In the genomic region with DNA sequence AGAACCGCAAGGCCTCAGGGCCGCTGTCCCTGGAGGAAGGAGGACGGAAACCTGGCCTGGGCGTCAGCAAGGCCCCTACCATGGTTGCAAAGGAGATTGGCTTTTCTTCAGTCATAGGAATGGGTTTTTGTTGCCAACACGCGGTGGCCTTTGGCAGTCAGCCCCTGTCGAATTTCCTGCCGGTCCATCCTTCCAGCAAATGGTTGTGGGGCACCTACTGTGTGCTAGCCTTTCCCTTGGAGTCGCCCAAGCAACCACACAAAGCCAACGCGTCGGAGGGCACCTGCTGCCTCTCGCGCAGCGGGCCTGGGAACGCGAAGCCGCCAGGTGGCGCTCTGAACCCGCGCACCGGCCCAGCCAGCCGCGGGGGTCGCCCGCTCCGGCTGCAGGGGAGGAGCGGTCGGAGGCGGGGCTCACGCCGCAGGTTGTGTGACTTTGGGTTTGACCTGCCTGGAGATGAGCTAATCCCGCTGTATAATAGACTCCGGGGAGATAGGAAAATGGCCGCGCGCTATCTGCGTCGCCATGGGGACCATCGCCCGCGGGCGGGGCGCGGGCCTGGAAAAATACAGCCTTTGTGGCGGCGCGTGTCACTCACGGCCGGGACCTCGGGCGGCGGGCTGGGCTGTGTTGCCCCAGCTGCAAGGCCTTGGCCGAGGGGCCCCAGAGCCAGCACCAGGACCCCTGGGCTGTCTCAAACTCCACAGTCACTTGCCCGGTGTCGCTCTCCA, we compare ENCODE assay signal across 8 mouse cellular contexts. TPM values are rescaled to one million over a fixed set of nuclear protein-coding genes. Genes with fewer than 3 reads are reported as not detected.
A peak's percentile ranks its signal among the peaks of the same experiment; 100 is the strongest.
DNase-seq lines count a peak whose midpoint lies in the region; ATAC-seq and TF ChIP-seq lines count a peak whose summit lies in the region.

No protein-coding gene starts in this region.

- peak; percentile 64 for ATAC-seq in G1E (ENCODE audit: extremely low read depth, insufficient number of reproducible peaks, low FRiP score, poor library complexity, severe bottlenecking)
- ATAC-seq in forebrain, embryonic 15.5 days (replicated peaks) = peak; percentile 76
- ATAC-seq in hematopoietic stem cell, adult 5-6 weeks (replicated peaks in 1 of 2; ENCODE audit: insufficient read depth in 1 of 2, low FRiP score in 2 of 2, low TSS enrichment in 1 of 2, low read depth in 1 of 2, poor library complexity in 2 of 2, severe bottlenecking in 2 of 2) = peak; percentile 44 to 49
- peak; percentile 71 for ATAC-seq in neural tube, embryonic 15.5 days (ENCODE audit: low FRiP score)

- no peaks in the 10 kb centered on the region for H3K9me3 ChIP-seq in G1E (replicated peaks)
- H3K9me3 ChIP-seq in forebrain, embryonic 15.5 days = no peaks in the 10 kb centered on the region
- H3K9me3 ChIP-seq in neural tube, embryonic 15.5 days (replicated peaks) = no peaks in the 10 kb centered on the region

- no peak for TF ChIP-seq POLR2A in thymus, adult 2 months (IDR thresholded peaks at IDR 0.05; ENCODE audit: control insufficient read depth, extremely low read depth, insufficient read depth, low read length, poor library complexity)

- peak; percentile 69 for TF ChIP-seq CTCF in G1E (IDR thresholded peaks at IDR 0.05; ENCODE audit: low read depth, low read length)
- peak; percentile 99 for TF ChIP-seq CTCF in thymus, adult 2 months (IDR thresholded peaks at IDR 0.05; ENCODE audit: borderline replicate concordance, control insufficient read depth, extremely low read depth, insufficient read depth, low read length, poor library complexity)

- DNase-seq in G1E (ENCODE audit: low spot score) = peak; percentile 91
- peak; percentile 68 to 85 for DNase-seq in cerebellum, adult 18-20 months
- peak; percentile 51 to 74 for DNase-seq in layer of hippocampus, adult 8-10 months (ENCODE audit: low spot score in 2 of 2)
- peak; percentile 77 to 84 for DNase-seq in lung, adult 18-20 months
- peak; percentile 82 for DNase-seq in thymus, adult 2 months

- H3K4me1 ChIP-seq in G1E (ENCODE audit: insufficient read depth, low read depth, low read length) = peaks cover 82% of the 10 kb centered on the region
- peaks cover 33% of the 10 kb centered on the region for H3K4me1 ChIP-seq in forebrain, embryonic 15.5 days
- peaks cover 28% of the 10 kb centered on the region for H3K4me1 ChIP-seq in neural tube, embryonic 15.5 days
- H3K4me1 ChIP-seq in thymus, adult 2 months (replicated peaks; ENCODE audit: control insufficient read depth, insufficient read depth, low read length) = no peaks in the 10 kb centered on the region; the same call in 1 of the 2 replicates

- peaks cover 76% of the 10 kb centered on the region for H3K36me3 ChIP-seq in G1E (replicated peaks)
- no peaks in the 10 kb centered on the region for H3K36me3 ChIP-seq in forebrain, embryonic 15.5 days
- H3K36me3 ChIP-seq in neural tube, embryonic 15.5 days = no peaks in the 10 kb centered on the region
- H3K36me3 ChIP-seq in thymus, adult 2 months (ENCODE audit: control insufficient read depth, insufficient read depth, low read length) = no peaks in the 10 kb centered on the region

- no peak overlapping the region for H3K27ac ChIP-seq in forebrain, embryonic 15.5 days (replicated peaks)
- H3K27ac ChIP-seq in neural tube, embryonic 15.5 days (replicated peaks) = no peak overlapping the region
- no peak overlapping the region for H3K27ac ChIP-seq in thymus, adult 2 months (ENCODE audit: control insufficient read depth, insufficient read depth, low read length)

- H3K4me2 ChIP-seq in forebrain, embryonic 15.5 days (replicated peaks) = peak overlapping the region; percentile 84
- peak overlapping the region; percentile 93 for H3K4me2 ChIP-seq in neural tube, embryonic 15.5 days

- no peaks in the 10 kb centered on the region for H3K27me3 ChIP-seq in G1E (ENCODE audit: insufficient read depth, low read length)
- peaks cover 77% of the 10 kb centered on the region for H3K27me3 ChIP-seq in forebrain, embryonic 15.5 days
- H3K27me3 ChIP-seq in neural tube, embryonic 15.5 days (replicated peaks) = peaks cover 76% of the 10 kb centered on the region
- peaks cover 10% of the 10 kb centered on the region for H3K27me3 ChIP-seq in thymus, adult 2 months (ENCODE audit: control insufficient read depth, insufficient read depth, low read length)

- H3K4me3 ChIP-seq in G1E (ENCODE audit: low read depth, low read length) = peak overlapping the region; percentile 70
- H3K4me3 ChIP-seq in forebrain, embryonic 15.5 days = peak overlapping the region; percentile 54
- H3K4me3 ChIP-seq in neural tube, embryonic 15.5 days (replicated peaks) = peak overlapping the region; percentile 55
- peak overlapping the region; percentile 49 for H3K4me3 ChIP-seq in thymus, adult 2 months (ENCODE audit: control insufficient read depth, insufficient read depth, low read length)

- WGBS in forebrain, embryonic 15.5 days = under 1% methylated on average over 56 of the region's 56 CpGs
- 2% methylated on average over 56 of the region's 56 CpGs for WGBS in neural tube, embryonic 15.5 days
- 5% methylated on average over 56 of the region's 56 CpGs for WGBS in thymus, adult 2 months

- H3K9ac ChIP-seq in forebrain, embryonic 15.5 days (replicated peaks) = peak overlapping the region; percentile 46
- peak overlapping the region; percentile 42 for H3K9ac ChIP-seq in neural tube, embryonic 15.5 days (replicated peaks)

RNA-seq across cellular contexts. Expression of gene Gata2, which starts 4.2 kb away (rescaled TPM):
- 264 and 265 TPM in 2 replicates for total RNA-seq in G1E (2014; fragmentation: Nextera tagmentation)
- 127 and 145 TPM in 2 replicates for total RNA-seq in G1E (2017)
- 1,748 and 2,211 TPM in 2 replicates for polyA plus RNA-seq in G1E (2012)
- polyA plus RNA-seq in forebrain, embryonic 15.5 days (2015; fragmentation: Nextera tagmentation; extraction: Ambion mirVana) = 2.1 and 2.7 TPM in 2 replicates
- 28.7 and 28.9 TPM in 2 replicates for total RNA-seq in hematopoietic stem cell, adult 5-6 weeks (2017)
- total RNA-seq in layer of hippocampus, adult 8-10 months (2022) = 1 to 10 TPM; 5.4 to 6.3 (median 5.8) TPM
- polyA plus RNA-seq in neural tube, embryonic 15.5 days (2015; fragmentation: Nextera tagmentation; extraction: Ambion mirVana) = 7.2 and 14.3 TPM in 2 replicates
- polyA plus RNA-seq in thymus, adult 2 months (2012; rRNA removed) = 2.1 and 3.0 TPM in 2 replicates

RNA-seq across cellular contexts. Expression of gene Dnajb8, which starts 32.6 kb away (rescaled TPM):
- total RNA-seq in G1E (2014; fragmentation: Nextera tagmentation) (not detected in 2 replicates), G1E (2017) (0.11 TPM in 1 of 2 replicates, not detected in the other)
- not detected in 2 replicates for polyA plus RNA-seq in G1E (2012)
- polyA plus RNA-seq in forebrain, embryonic 15.5 days (2015; fragmentation: Nextera tagmentation; extraction: Ambion mirVana) = not detected in 2 replicates
- not detected in 2 replicates for total RNA-seq in hematopoietic stem cell, adult 5-6 weeks (2017)
- not detected for total RNA-seq in layer of hippocampus, adult 8-10 months (2022)
- not detected in 2 replicates for polyA plus RNA-seq in neural tube, embryonic 15.5 days (2015; fragmentation: Nextera tagmentation; extraction: Ambion mirVana)
- not detected in 2 replicates for polyA plus RNA-seq in thymus, adult 2 months (2012; rRNA removed)

Comparison
In these comparisons a context has a peak if more than half of its experiments do, and no peak if none do; other contexts are left out.
1. RNA of gene Gata2, which starts 4.2 kb away (polyA plus RNA-seq): 1,748 to 2,211 TPM in G1E; 7.2 to 14.3 TPM in neural tube, embryonic 15.5 days, 2.1 to 3.0 TPM in thymus, adult 2 months and 2.1 to 2.7 TPM in forebrain, embryonic 15.5 days; every median in the first group is over 100 times any median in the second.
2. Peak in every context shown above with its lines, with median percentiles within 50 percentile points of each other: ATAC-seq, DNase-seq and H3K4me3 ChIP-seq.